Mouse (Mus musculus): ENCODE results near the gene Ddx6. TPM values are rescaled to one million over a fixed set of nuclear protein-coding genes. Genes with fewer than 3 reads are reported as not detected.
"Not testable (repeated sequence)": the region's sequence is repeated elsewhere in the genome, so short reads cannot be mapped to it uniquely, and the experiment has no call there.

Ddx6 gene
- total RNA-seq, 2 experiments from 2014 or later: 59.5 to 79.5 TPM

- ATAC-seq (replicated peaks; ENCODE audit: low FRiP score, poor library complexity, severe bottlenecking): no peak
Observed at GRCm38 (mm10) chr9:44591595-44592188, 13.0 kb upstream of the Ddx6 start.

GRCm38 (mm10) chr9:44593221-44593620 is 11.5 kb upstream of the Ddx6 start:
- no peak for ATAC-seq (replicated peaks; ENCODE audit: low FRiP score, poor library complexity, severe bottlenecking)

GRCm38 (mm10) chr9:44593886-44594285 is 10.8 kb upstream of the Ddx6 start:
- no peak for ATAC-seq (replicated peaks; ENCODE audit: low FRiP score, poor library complexity, severe bottlenecking)

- ATAC-seq (replicated peaks; ENCODE audit: low FRiP score, poor library complexity, severe bottlenecking): no peak
Observed at GRCm38 (mm10) chr9:44594901-44595536, 9.7 kb upstream of the Ddx6 start.

GRCm38 (mm10) chr9:44595537-44595930 is 9.2 kb upstream of the Ddx6 start:
- ATAC-seq (replicated peaks; ENCODE audit: low FRiP score, poor library complexity, severe bottlenecking): no peak

- ATAC-seq (replicated peaks; ENCODE audit: low FRiP score, poor library complexity, severe bottlenecking): no peak
Observed at GRCm38 (mm10) chr9:44597742-44598141, 7.0 kb upstream of the Ddx6 start.

GRCm38 (mm10) chr9:44598899-44599495 is 5.7 kb upstream of the Ddx6 start:
- ATAC-seq (replicated peaks; ENCODE audit: low FRiP score, poor library complexity, severe bottlenecking): no peak

- ATAC-seq (replicated peaks; ENCODE audit: low FRiP score, poor library complexity, severe bottlenecking): no peak
Observed at GRCm38 (mm10) chr9:44599616-44600015, 5.1 kb upstream of the Ddx6 start.

GRCm38 (mm10) chr9:44600801-44601200 is 3.9 kb upstream of the Ddx6 start:
- ATAC-seq (replicated peaks; ENCODE audit: low FRiP score, poor library complexity, severe bottlenecking): no peak

- ATAC-seq (replicated peaks; ENCODE audit: low FRiP score, poor library complexity, severe bottlenecking): no peak
Observed at GRCm38 (mm10) chr9:44602766-44603165, 1.9 kb upstream of the Ddx6 start.

GRCm38 (mm10) chr9:44603454-44604289 is 1.0 kb upstream of the Ddx6 start:
- peak; percentile 60 for ATAC-seq (replicated peaks; ENCODE audit: low FRiP score, poor library complexity, severe bottlenecking)

GRCm38 (mm10) chr9:44604290-44604778 is 358 bp upstream of the Ddx6 start:
- ATAC-seq (replicated peaks; ENCODE audit: low FRiP score, poor library complexity, severe bottlenecking): peak; percentile 74

- ATAC-seq (replicated peaks; ENCODE audit: low FRiP score, poor library complexity, severe bottlenecking): peak; percentile 36; the same call in 1 of the 2 replicates
Observed at GRCm38 (mm10) chr9:44605616-44606165, 999 bp downstream of the Ddx6 start.

- ATAC-seq (replicated peaks; ENCODE audit: low FRiP score, poor library complexity, severe bottlenecking): no peak
Observed at GRCm38 (mm10) chr9:44606646-44607045, 2.0 kb downstream of the Ddx6 start.

GRCm38 (mm10) chr9:44607306-44607705 is 2.6 kb downstream of the Ddx6 start:
- ATAC-seq (replicated peaks; ENCODE audit: low FRiP score, poor library complexity, severe bottlenecking): no peak

GRCm38 (mm10) chr9:44610371-44610770 is 5.7 kb downstream of the Ddx6 start:
- no peak for ATAC-seq (replicated peaks; ENCODE audit: low FRiP score, poor library complexity, severe bottlenecking)

- ATAC-seq (replicated peaks; ENCODE audit: low FRiP score, poor library complexity, severe bottlenecking): not testable (repeated sequence)
Observed at GRCm38 (mm10) chr9:44613081-44613480, 8.4 kb downstream of the Ddx6 start.

- no peak for ATAC-seq (replicated peaks; ENCODE audit: low FRiP score, poor library complexity, severe bottlenecking)
Observed at GRCm38 (mm10) chr9:44621114-44621513, 16.4 kb downstream of the Ddx6 start.

- no peak for ATAC-seq (replicated peaks; ENCODE audit: low FRiP score, poor library complexity, severe bottlenecking)
Observed at GRCm38 (mm10) chr9:44624390-44624789, 19.7 kb downstream of the Ddx6 start.

GRCm38 (mm10) chr9:44626268-44626667 is 21.6 kb downstream of the Ddx6 start:
- peak; percentile 93 for ATAC-seq (replicated peaks; ENCODE audit: low FRiP score, poor library complexity, severe bottlenecking)

All from erythroid progenitor cell, adult 5-6 weeks (primary cell).